Mouse (Mus musculus): ENCODE results near the gene Dlg5. TPM values are rescaled to one million over a fixed set of nuclear protein-coding genes. Genes with fewer than 3 reads are reported as not detected.

Gene Dlg5
- polyA plus RNA-seq, 1 experiment = not detected

GRCm38 (mm10) chr14:24239651-24240050 is 6.1 kb downstream of the Dlg5 start:
- H3K4me1 ChIP-seq = peaks cover under 1% of the 10 kb centered on the region; the same call in 1 of the 2 replicates
- H3K9me3 ChIP-seq = no peaks in the 10 kb centered on the region
- no peak overlapping the region for H3K4me3 ChIP-seq (replicated peaks)
- no peaks in the 10 kb centered on the region for H3K36me3 ChIP-seq (replicated peaks; ENCODE audit: low read length)
- peaks cover 43% of the 10 kb centered on the region for H3K27me3 ChIP-seq (replicated peaks)
- TF ChIP-seq GATA1 (IDR thresholded peaks at IDR 0.05; ENCODE audit: borderline replicate concordance, low read length) (no peak), FLI1 (IDR thresholded peaks at IDR 0.05; ENCODE audit: low read length) (no peak)

- H3K4me1 ChIP-seq = peaks cover 7% of the 10 kb centered on the region; the same call in 1 of the 2 replicates
- no peak overlapping the region for H3K4me3 ChIP-seq (replicated peaks)
- TF ChIP-seq GATA1 (IDR thresholded peaks at IDR 0.05; ENCODE audit: borderline replicate concordance, low read length) = no peak
- TF ChIP-seq FLI1 (IDR thresholded peaks at IDR 0.05; ENCODE audit: low read length) = no peak
- no peaks in the 10 kb centered on the region for H3K9me3 ChIP-seq
- no peaks in the 10 kb centered on the region for H3K36me3 ChIP-seq (replicated peaks; ENCODE audit: low read length)
- peaks cover 9% of the 10 kb centered on the region for H3K27me3 ChIP-seq (replicated peaks)
These were observed 9.8 kb downstream of the Dlg5 start for GRCm38 (mm10) chr14:24235954-24236353.

GRCm38 (mm10) chr14:24234411-24234810 is 11.3 kb downstream of the Dlg5 start:
- Histone ChIP-seq H3K9me3 (no peaks in the 10 kb centered on the region), H3K36me3 (replicated peaks; ENCODE audit: low read length) (no peaks in the 10 kb centered on the region), H3K4me1 (peaks cover 7% of the 10 kb centered on the region; the same call in 1 of the 2 replicates), H3K4me3 (replicated peaks) (no peak overlapping the region), H3K27me3 (replicated peaks) (peaks cover 8% of the 10 kb centered on the region)
- no peak for TF ChIP-seq GATA1 (IDR thresholded peaks at IDR 0.05; ENCODE audit: borderline replicate concordance, low read length)
- no peak for TF ChIP-seq FLI1 (IDR thresholded peaks at IDR 0.05; ENCODE audit: low read length)

- Histone ChIP-seq H3K27me3 (replicated peaks) (peaks cover 10% of the 10 kb centered on the region), H3K4me3 (replicated peaks) (no peak overlapping the region), H3K9me3 (no peaks in the 10 kb centered on the region), H3K4me1 (peaks cover 7% of the 10 kb centered on the region; the same call in 1 of the 2 replicates), H3K36me3 (replicated peaks; ENCODE audit: low read length) (no peaks in the 10 kb centered on the region)
- no peak for TF ChIP-seq FLI1 (IDR thresholded peaks at IDR 0.05; ENCODE audit: low read length)
- no peak for TF ChIP-seq GATA1 (IDR thresholded peaks at IDR 0.05; ENCODE audit: borderline replicate concordance, low read length)
These were observed 12.8 kb downstream of the Dlg5 start for GRCm38 (mm10) chr14:24232641-24233633.

GRCm38 (mm10) chr14:24228549-24228948 is 17.2 kb downstream of the Dlg5 start:
- H3K4me1 ChIP-seq = peaks cover 7% of the 10 kb centered on the region; the same call in 1 of the 2 replicates
- H3K27me3 ChIP-seq (replicated peaks) = peaks cover 8% of the 10 kb centered on the region
- TF ChIP-seq GATA1 (IDR thresholded peaks at IDR 0.05; ENCODE audit: borderline replicate concordance, low read length) (no peak), FLI1 (IDR thresholded peaks at IDR 0.05; ENCODE audit: low read length) (no peak)
- no peaks in the 10 kb centered on the region for H3K36me3 ChIP-seq (replicated peaks; ENCODE audit: low read length)
- no peak overlapping the region for H3K4me3 ChIP-seq (replicated peaks)
- H3K9me3 ChIP-seq = no peaks in the 10 kb centered on the region

GRCm38 (mm10) chr14:24227015-24227414 is 18.7 kb downstream of the Dlg5 start:
- Histone ChIP-seq H3K36me3 (replicated peaks; ENCODE audit: low read length) (no peaks in the 10 kb centered on the region), H3K4me1 (no peaks in the 10 kb centered on the region), H3K9me3 (no peaks in the 10 kb centered on the region), H3K4me3 (replicated peaks) (no peak overlapping the region), H3K27me3 (replicated peaks) (peaks cover 11% of the 10 kb centered on the region)
- no peak for TF ChIP-seq GATA1 (IDR thresholded peaks at IDR 0.05; ENCODE audit: borderline replicate concordance, low read length)
- TF ChIP-seq FLI1 (IDR thresholded peaks at IDR 0.05; ENCODE audit: low read length) = no peak

- Histone ChIP-seq H3K36me3 (replicated peaks; ENCODE audit: low read length) (no peaks in the 10 kb centered on the region), H3K27me3 (replicated peaks) (peaks cover 11% of the 10 kb centered on the region), H3K4me3 (replicated peaks) (no peak overlapping the region), H3K4me1 (no peaks in the 10 kb centered on the region), H3K9me3 (no peaks in the 10 kb centered on the region)
- TF ChIP-seq FLI1 (IDR thresholded peaks at IDR 0.05; ENCODE audit: low read length) = no peak
These were observed 19.4 kb downstream of the Dlg5 start for GRCm38 (mm10) chr14:24226344-24226743.

- Histone ChIP-seq H3K9me3 (no peaks in the 10 kb centered on the region), H3K27me3 (replicated peaks) (peaks cover 17% of the 10 kb centered on the region), H3K4me3 (replicated peaks) (no peak overlapping the region), H3K36me3 (replicated peaks; ENCODE audit: low read length) (no peaks in the 10 kb centered on the region), H3K4me1 (no peaks in the 10 kb centered on the region)
- TF ChIP-seq GATA1 (IDR thresholded peaks at IDR 0.05; ENCODE audit: borderline replicate concordance, low read length) (no peak), FLI1 (IDR thresholded peaks at IDR 0.05; ENCODE audit: low read length) (no peak)
These were observed 23.0 kb downstream of the Dlg5 start for GRCm38 (mm10) chr14:24222759-24223158.

GRCm38 (mm10) chr14:24222273-24222672 is 23.4 kb downstream of the Dlg5 start:
- TF ChIP-seq FLI1 (IDR thresholded peaks at IDR 0.05; ENCODE audit: low read length) (no peak), GATA1 (IDR thresholded peaks at IDR 0.05; ENCODE audit: borderline replicate concordance, low read length) (no peak)
- H3K27me3 ChIP-seq (replicated peaks) = peaks cover 18% of the 10 kb centered on the region
- no peaks in the 10 kb centered on the region for H3K4me1 ChIP-seq

GRCm38 (mm10) chr14:24217362-24217722 is 28.4 kb downstream of the Dlg5 start:
- H3K36me3 ChIP-seq (replicated peaks; ENCODE audit: low read length) = no peaks in the 10 kb centered on the region
- TF ChIP-seq GATA1 (IDR thresholded peaks at IDR 0.05; ENCODE audit: borderline replicate concordance, low read length) (no peak), FLI1 (IDR thresholded peaks at IDR 0.05; ENCODE audit: low read length) (no peak)
- no peaks in the 10 kb centered on the region for H3K9me3 ChIP-seq
- H3K4me1 ChIP-seq = no peaks in the 10 kb centered on the region
- no peak overlapping the region for H3K4me3 ChIP-seq (replicated peaks)
- peaks cover 48% of the 10 kb centered on the region for H3K27me3 ChIP-seq (replicated peaks)

More at GRCm38 (mm10) chr14:24222273-24222672, 23.4 kb downstream of the Dlg5 start:
- H3K4me3 ChIP-seq (replicated peaks) = no peak overlapping the region
- H3K36me3 ChIP-seq (replicated peaks; ENCODE audit: low read length) = no peaks in the 10 kb centered on the region
- H3K9me3 ChIP-seq = no peaks in the 10 kb centered on the region
